ENCODE assay signal across 9 mouse cellular contexts in genomic region chr9:108589229-108589628, GRCm38 (mm10). TPM values are rescaled to one million over a fixed set of nuclear protein-coding genes. Genes with fewer than 3 reads are reported as not detected.
DNase-seq lines count a peak whose midpoint lies in the region; ATAC-seq and TF ChIP-seq lines count a peak whose summit lies in the region.
"Had no signal": no experiment of that assay in that cellular context is flagged by ENCODE, and none has a peak within 500 bp of the region (broad histone marks: within the 10 kb centered on the region; RNA-seq: fewer than 3 reads in every experiment).

No protein-coding gene starts in this region.

- TF ChIP-seq POLR2A in cortical plate, adult 2 months (IDR thresholded peaks at IDR 0.05; ENCODE audit: extremely low read depth, insufficient read depth, low read length): no peak

- H3K27me3 ChIP-seq in limb, embryonic 10.5 days (ENCODE audit: low read depth, poor library complexity, severe bottlenecking): no peaks in the 10 kb centered on the region
- H3K27me3 ChIP-seq: lung, embryonic 15.5 days; stomach, embryonic 15.5 days had no signal

- TF ChIP-seq CTCF in left cerebral cortex, adult 2 months (IDR thresholded peaks at IDR 0.05): no peak
- 0 out of 2 replicates have a peak, but pooled peaks have one; percentile 8 for TF ChIP-seq CTCF in cortical plate, adult 2 months (IDR thresholded peaks at IDR 0.05; ENCODE audit: extremely low read depth, insufficient read depth, low read length)

- intact Hi-C loops in left cerebral cortex, adult 2 months (cut with DNase I): no loop called here
- intact Hi-C loops in left cerebral cortex, postnatal 36 days (cut with DNase I): no loop called here

- no peak for ATAC-seq in monocyte, adult 5-6 weeks (replicated peaks; ENCODE audit: insufficient number of reproducible peaks, low FRiP score, low TSS enrichment, poor library complexity, severe bottlenecking)
- ATAC-seq in frontal cortex, adult (ENCODE audit: low TSS enrichment): no peak

- no peak for DNase-seq in left cerebral cortex, adult 2 months (ENCODE audit: extremely low spot score in 1 of 2, low spot score in 2 of 2)
- no peak for DNase-seq in left cerebral cortex, postnatal 36 days (ENCODE audit: low spot score in 2 of 2)
- no peak for DNase-seq in limb, embryonic 10.5 days (ENCODE audit: low spot score)
- peak; percentile 44 for DNase-seq in thymus, postnatal 25 days

- H3K27ac ChIP-seq in left cerebral cortex, adult 2 months: peak overlapping the region; percentile 92; the same call in 1 of the 2 replicates
- peak overlapping the region; percentile 63 for H3K27ac ChIP-seq in cortical plate, adult 2 months (ENCODE audit: insufficient read depth, low read length)
- H3K27ac ChIP-seq in limb, embryonic 10.5 days: peak overlapping the region; percentile 50; the same call in 1 of the 2 replicates
- H3K27ac ChIP-seq: lung, embryonic 15.5 days; stomach, embryonic 15.5 days had no signal

- peaks cover 13% of the 10 kb centered on the region for H3K4me1 ChIP-seq in cortical plate, adult 2 months (ENCODE audit: control insufficient read depth, insufficient read depth, low read length)
- peaks cover 36% of the 10 kb centered on the region for H3K4me1 ChIP-seq in limb, embryonic 10.5 days

- 79% methylated on average over 5 of the region's 5 CpGs for WGBS in limb, embryonic 10.5 days

- H3K36me3 ChIP-seq in limb, embryonic 10.5 days: no peaks in the 10 kb centered on the region
- H3K36me3 ChIP-seq: lung, embryonic 15.5 days; stomach, embryonic 15.5 days had no signal

- no peak overlapping the region for H3K4me3 ChIP-seq in left cerebral cortex, adult 2 months
- no peak overlapping the region for H3K4me3 ChIP-seq in cortical plate, adult 2 months (ENCODE audit: insufficient read depth, low read length)
- no peak overlapping the region for H3K4me3 ChIP-seq in limb, embryonic 10.5 days
- H3K4me3 ChIP-seq: lung, embryonic 15.5 days; stomach, embryonic 15.5 days had no signal

- no peaks in the 10 kb centered on the region for H3K9me3 ChIP-seq in limb, embryonic 10.5 days (replicated peaks)
- H3K9me3 ChIP-seq: lung, embryonic 15.5 days; stomach, embryonic 15.5 days had no signal

RNA-seq across cellular contexts. Expression of gene P4htm, which starts 8.2 kb away (rescaled TPM):
- total RNA-seq in left cerebral cortex, adult 2 months (2021): 10 to 100 TPM; 83.8 to 93.6 TPM
- 10 to 100 TPM; 87.0 to 93.7 TPM for total RNA-seq in left cerebral cortex, postnatal 36 days (2021)
- 105 and 112 TPM in 2 replicates for polyA plus RNA-seq in cortical plate, adult 2 months (2012; rRNA removed)
- 3.7 and 6.5 TPM in 2 replicates for polyA plus RNA-seq in limb, embryonic 10.5 days (2016; fragmentation: Nextera tagmentation; extraction: Ambion mirVana)
- 0.75 to 2.6 TPM (median 0.87 TPM) in 3 replicates for total RNA-seq in monocyte, adult 5-6 weeks (2017)

RNA-seq across cellular contexts. Expression of gene Wdr6, which starts 10.7 kb away (rescaled TPM):
- total RNA-seq in left cerebral cortex, adult 2 months (2021): 100 to 1,000 TPM; 107 to 109 TPM
- total RNA-seq in left cerebral cortex, postnatal 36 days (2021): 100 to 1,000 TPM; 112 to 118 TPM
- polyA plus RNA-seq in cortical plate, adult 2 months (2012; rRNA removed): 70.9 and 74.9 TPM in 2 replicates
- polyA plus RNA-seq in limb, embryonic 10.5 days (2016; fragmentation: Nextera tagmentation; extraction: Ambion mirVana): 165 and 236 TPM in 2 replicates
- total RNA-seq in monocyte, adult 5-6 weeks (2017): 3.6 to 11.4 TPM (median 5.8 TPM) in 3 replicates

RNA-seq across cellular contexts. Expression of gene Dalrd3, which starts 19.5 kb away (rescaled TPM):
- total RNA-seq in left cerebral cortex, adult 2 months (2021): 10 to 100 TPM; 93.1 to 94.2 TPM
- 10 to 100 TPM; 70.1 to 99.4 TPM for total RNA-seq in left cerebral cortex, postnatal 36 days (2021)
- 224 and 245 TPM in 2 replicates for polyA plus RNA-seq in cortical plate, adult 2 months (2012; rRNA removed)
- polyA plus RNA-seq in limb, embryonic 10.5 days (2016; fragmentation: Nextera tagmentation; extraction: Ambion mirVana): 175 and 214 TPM in 2 replicates
- total RNA-seq in monocyte, adult 5-6 weeks (2017): 30.3 to 61.1 TPM (median 44.8 TPM) in 3 replicates

RNA-seq across cellular contexts. Expression of gene Ndufaf3, which starts 22.0 kb away (rescaled TPM):
- total RNA-seq in left cerebral cortex, adult 2 months (2021): 10 to 100 TPM; 59.6 to 64.8 TPM
- total RNA-seq in left cerebral cortex, postnatal 36 days (2021): 10 to 100 TPM; 62.8 to 70.1 TPM
- 69.6 and 71.9 TPM in 2 replicates for polyA plus RNA-seq in cortical plate, adult 2 months (2012; rRNA removed)
- 46.2 and 49.3 TPM in 2 replicates for polyA plus RNA-seq in limb, embryonic 10.5 days (2016; fragmentation: Nextera tagmentation; extraction: Ambion mirVana)
- 8.3 to 13.4 TPM (median 8.5 TPM) in 3 replicates for total RNA-seq in monocyte, adult 5-6 weeks (2017)

RNA-seq across cellular contexts. Expression of gene Impdh2, which starts 29.1 kb away (rescaled TPM):
- 10 to 100 TPM; 53.5 to 54.1 TPM for total RNA-seq in left cerebral cortex, adult 2 months (2021)
- 10 to 100 TPM; 47.7 to 47.9 TPM for total RNA-seq in left cerebral cortex, postnatal 36 days (2021)
- 62.2 and 63.6 TPM in 2 replicates for polyA plus RNA-seq in cortical plate, adult 2 months (2012; rRNA removed)
- 255 and 288 TPM in 2 replicates for polyA plus RNA-seq in limb, embryonic 10.5 days (2016; fragmentation: Nextera tagmentation; extraction: Ambion mirVana)
- total RNA-seq in monocyte, adult 5-6 weeks (2017): 62.6 to 85.5 TPM (median 75.7 TPM) in 3 replicates

Comparison
In these comparisons a context has a peak if more than half of its experiments do, and no peak if none do; other contexts are left out.
1. RNA of gene P4htm, which starts 8.2 kb away (total RNA-seq): 87.0 to 93.7 TPM in left cerebral cortex, postnatal 36 days and 83.8 to 93.6 TPM in left cerebral cortex, adult 2 months; 0.75 to 2.6 TPM in monocyte, adult 5-6 weeks; every median in the first group is over 10 times any median in the second.
2. Peak in every context shown above with its lines, with median percentiles within 50 percentile points of each other: H3K27ac ChIP-seq.